Mouse (Mus musculus) embryonic facial prominence, embryonic 15.5 days (tissue): ENCODE measurements at regions not wholly inside any gene's neighbourhood (a gene's known extent, or its start where the extent isn't known, plus 50 kb on each side); places are given as distances from the start of the nearest gene placed in this dataset.

Experiments used
- ATAC-seq: fragments of 200-750 bp; cut with Nextera tagmentation; 2 replicates; pipeline ENCODE4 v1.8.0; 2017; ENCODE audit warnings: low read depth, moderate TSS enrichment; ENCODE audit not compliant: insufficient number of reproducible peaks, low FRiP score, low TSS enrichment
- H3K27ac ChIP-seq: fragments of 300-500 bp; sonication (generic); replicated peaks from 2 replicates; pipeline ENCODE4 v1.5.1; 2015; ENCODE audit warnings: mild to moderate bottlenecking, inconsistent platforms
- H3K27me3 ChIP-seq: fragments of 300-500 bp; sonication (generic); 2 replicates; pipeline ENCODE4 v1.6.1; 2015; ENCODE audit warnings: inconsistent platforms
- H3K36me3 ChIP-seq: fragments of 300-500 bp; sonication (generic); 2 replicates; pipeline ENCODE4 v1.6.1; 2015; ENCODE audit warnings: mild to moderate bottlenecking, inconsistent platforms
- H3K4me1 ChIP-seq: fragments of 300-500 bp; sonication (generic); 2 replicates; pipeline ENCODE4 v1.6.1; 2015; ENCODE audit warnings: inconsistent platforms
- H3K4me2 ChIP-seq: fragments of 300-500 bp; sonication (generic); replicated peaks from 2 replicates; pipeline ENCODE4 v1.6.1; 2015; ENCODE audit warnings: mild to moderate bottlenecking, inconsistent platforms
- H3K4me3 ChIP-seq: fragments of 300-500 bp; sonication (generic); replicated peaks from 2 replicates; pipeline ENCODE4 v1.5.1; 2015; ENCODE audit warnings: mild to moderate bottlenecking, inconsistent platforms
- H3K9ac ChIP-seq: fragments of 300-500 bp; sonication (generic); 2 replicates; pipeline ENCODE4 v1.6.1; 2015; ENCODE audit warnings: inconsistent platforms
- H3K9me3 ChIP-seq: fragments of 300-500 bp; sonication (generic); replicated peaks from 2 replicates; pipeline ENCODE4 v1.6.1; 2016; ENCODE audit warnings: inconsistent platforms
- WGBS: fragments of 180-500 bp; shearing (Covaris S2); methylation state at CpG from one replicate; pipeline ENCODE4 v1.1.7; 2015; 5-methylcytosine and 5-hydroxymethylcytosine counted together

GRCm38 (mm10) chr5:39334241-39334640 lies 421.0 kb downstream of the Hs3st1 start:
- H3K4me3 ChIP-seq, result no peak overlapping the region
- H3K9me3 ChIP-seq, result no peaks in the 10 kb centered on the region
- H3K4me1 ChIP-seq, result no peaks in the 10 kb centered on the region
- H3K27ac ChIP-seq, result no peak overlapping the region
- H3K4me2 ChIP-seq, result no peak overlapping the region
- no peaks in the 10 kb centered on the region for H3K27me3 ChIP-seq
- H3K9ac ChIP-seq, result no peak overlapping the region
- 44% methylated on average over 1 of the region's 1 CpGs for WGBS
- no peaks in the 10 kb centered on the region for H3K36me3 ChIP-seq
- ATAC-seq, result no peak

GRCm38 (mm10) chr5:39325399-39325798 lies 429.9 kb downstream of the Hs3st1 start:
- no peak for ATAC-seq
- Histone ChIP-seq H3K27ac (no peak overlapping the region), H3K4me2 (no peak overlapping the region), H3K4me3 (no peak overlapping the region), H3K27me3 (no peaks in the 10 kb centered on the region), H3K9ac (no peak overlapping the region), H3K36me3 (no peaks in the 10 kb centered on the region), H3K4me1 (no peaks in the 10 kb centered on the region), H3K9me3 (no peaks in the 10 kb centered on the region)
- WGBS, result 73% methylated on average over 2 of the region's 2 CpGs

GRCm38 (mm10) chr5:39316478-39316877 lies 438.8 kb downstream of the Hs3st1 start:
- no peak overlapping the region for H3K9ac ChIP-seq
- no peak overlapping the region for H3K27ac ChIP-seq
- ATAC-seq, result no peak
- no peaks in the 10 kb centered on the region for H3K27me3 ChIP-seq
- H3K36me3 ChIP-seq, result no peaks in the 10 kb centered on the region
- WGBS, result 71% methylated on average over 3 of the region's 3 CpGs
- no peak overlapping the region for H3K4me3 ChIP-seq
- no peaks in the 10 kb centered on the region for H3K9me3 ChIP-seq
- H3K4me2 ChIP-seq, result no peak overlapping the region
- no peaks in the 10 kb centered on the region for H3K4me1 ChIP-seq

- no peaks in the 10 kb centered on the region for H3K27me3 ChIP-seq
- H3K4me3 ChIP-seq, result no peak overlapping the region
- H3K4me2 ChIP-seq, result no peak overlapping the region
- no peaks in the 10 kb centered on the region for H3K9me3 ChIP-seq
- ATAC-seq, result no peak
- no peak overlapping the region for H3K9ac ChIP-seq
- H3K4me1 ChIP-seq, result no peaks in the 10 kb centered on the region
- no peaks in the 10 kb centered on the region for H3K36me3 ChIP-seq
- H3K27ac ChIP-seq, result no peak overlapping the region
- WGBS, result 88% methylated on average over 4 of the region's 4 CpGs
Observed at GRCm38 (mm10) chr5:39311211-39311610, 434.6 kb upstream of the Clnk start.

GRCm38 (mm10) chr5:39305794-39306193 lies 429.2 kb upstream of the Clnk start:
- Histone ChIP-seq H3K27me3 (no peaks in the 10 kb centered on the region), H3K36me3 (no peaks in the 10 kb centered on the region), H3K9ac (no peak overlapping the region), H3K4me1 (no peaks in the 10 kb centered on the region), H3K27ac (no peak overlapping the region), H3K9me3 (no peaks in the 10 kb centered on the region), H3K4me3 (no peak overlapping the region), H3K4me2 (no peak overlapping the region)
- ATAC-seq, result no peak
- WGBS, result 55% methylated on average over 2 of the region's 2 CpGs

- no peaks in the 10 kb centered on the region for H3K36me3 ChIP-seq
- no peaks in the 10 kb centered on the region for H3K27me3 ChIP-seq
- H3K9me3 ChIP-seq, result no peaks in the 10 kb centered on the region
- WGBS, result 53% methylated on average over 2 of the region's 2 CpGs
- no peak overlapping the region for H3K4me2 ChIP-seq
- no peak for ATAC-seq
- no peak overlapping the region for H3K27ac ChIP-seq
- no peak overlapping the region for H3K4me3 ChIP-seq
- H3K9ac ChIP-seq, result no peak overlapping the region
- no peaks in the 10 kb centered on the region for H3K4me1 ChIP-seq
Observed at GRCm38 (mm10) chr5:39292849-39293248, 416.2 kb upstream of the Clnk start.

GRCm38 (mm10) chr5:39281021-39281420 lies 404.4 kb upstream of the Clnk start:
- Histone ChIP-seq H3K27ac (no peak overlapping the region), H3K4me3 (no peak overlapping the region), H3K9ac (no peak overlapping the region), H3K27me3 (no peaks in the 10 kb centered on the region), H3K9me3 (no peaks in the 10 kb centered on the region), H3K4me1 (no peaks in the 10 kb centered on the region), H3K36me3 (no peaks in the 10 kb centered on the region), H3K4me2 (no peak overlapping the region)
- WGBS, result 76% methylated on average over 2 of the region's 2 CpGs
- no peak for ATAC-seq

GRCm38 (mm10) chr5:39273710-39274385 lies 397.2 kb upstream of the Clnk start:
- Histone ChIP-seq H3K4me3 (no peak overlapping the region), H3K27me3 (no peaks in the 10 kb centered on the region), H3K9ac (no peak overlapping the region), H3K27ac (no peak overlapping the region), H3K36me3 (no peaks in the 10 kb centered on the region), H3K4me1 (no peaks in the 10 kb centered on the region), H3K9me3 (no peaks in the 10 kb centered on the region), H3K4me2 (no peak overlapping the region)
- ATAC-seq, result no peak
- 59% methylated on average over 4 of the region's 4 CpGs for WGBS

- Histone ChIP-seq H3K36me3 (no peaks in the 10 kb centered on the region), H3K4me1 (no peaks in the 10 kb centered on the region), H3K27ac (no peak overlapping the region), H3K27me3 (no peaks in the 10 kb centered on the region), H3K4me2 (no peak overlapping the region), H3K9me3 (no peaks in the 10 kb centered on the region), H3K4me3 (no peak overlapping the region), H3K9ac (no peak overlapping the region)
- no peak for ATAC-seq
- 94% methylated on average over 1 of the region's 1 CpGs for WGBS
Observed at GRCm38 (mm10) chr5:39267106-39267505, 390.5 kb upstream of the Clnk start.

GRCm38 (mm10) chr5:39260721-39261190 lies 384.1 kb upstream of the Clnk start:
- Histone ChIP-seq H3K9ac (no peak overlapping the region), H3K36me3 (no peaks in the 10 kb centered on the region), H3K4me1 (no peaks in the 10 kb centered on the region), H3K27ac (no peak overlapping the region), H3K27me3 (no peaks in the 10 kb centered on the region), H3K4me2 (no peak overlapping the region), H3K4me3 (no peak overlapping the region), H3K9me3 (no peaks in the 10 kb centered on the region)
- no peak for ATAC-seq
- WGBS, result 50% methylated on average over 1 of the region's 1 CpGs

GRCm38 (mm10) chr5:39257745-39258144 lies 381.1 kb upstream of the Clnk start:
- Histone ChIP-seq H3K4me3 (no peak overlapping the region), H3K27ac (no peak overlapping the region), H3K4me2 (no peak overlapping the region), H3K9me3 (no peaks in the 10 kb centered on the region), H3K9ac (no peak overlapping the region), H3K27me3 (no peaks in the 10 kb centered on the region), H3K36me3 (no peaks in the 10 kb centered on the region), H3K4me1 (no peaks in the 10 kb centered on the region)
- WGBS, result 82% methylated on average over 2 of the region's 2 CpGs
- no peak for ATAC-seq

- Histone ChIP-seq H3K4me2 (no peak overlapping the region), H3K9me3 (no peaks in the 10 kb centered on the region), H3K36me3 (no peaks in the 10 kb centered on the region), H3K4me3 (no peak overlapping the region), H3K9ac (no peak overlapping the region), H3K27me3 (no peaks in the 10 kb centered on the region), H3K27ac (no peak overlapping the region), H3K4me1 (no peaks in the 10 kb centered on the region)
- 50% methylated on average over 3 of the region's 3 CpGs for WGBS
- ATAC-seq, result no peak
Observed at GRCm38 (mm10) chr5:39252206-39252605, 375.6 kb upstream of the Clnk start.
